Mouse (Mus musculus): ENCODE results near the gene Ccdc183. TPM values are rescaled to one million over a fixed set of nuclear protein-coding genes. Genes with fewer than 3 reads are reported as not detected.

Ccdc183 gene
- polyA plus RNA-seq (2015; fragmentation: Nextera tagmentation; extraction: Ambion mirVana) = 0.07 and 0.11 TPM in 2 replicates

GRCm38 (mm10) chr2:25617578-25617977 lies at the start of gene Ccdc183:
Gene Ccdc183, minus strand, starts transcription at chr2:25617678.
- peaks cover 11% of the 10 kb centered on the region for H3K4me1 ChIP-seq (ENCODE audit: control insufficient read depth, insufficient read depth, low read length)
- H3K4me2 ChIP-seq (ENCODE audit: low read depth, low read length) = no peak within 1 kb of the TSS
- no peak for ATAC-seq (replicated peaks; ENCODE audit: extremely low read depth, insufficient read depth, low FRiP score)
- H3K27ac ChIP-seq (ENCODE audit: low read length) = no peak within 1 kb of the TSS
- WGBS = 68% methylated on average over 3 of the region's 3 CpGs
- H3K9me3 ChIP-seq (replicated peaks; ENCODE audit: control insufficient read depth, low read length) = no peaks in the 10 kb centered on the region
- no peaks in the 10 kb centered on the region for H3K36me3 ChIP-seq (ENCODE audit: control insufficient read depth, insufficient read depth)
- no peak within 1 kb of the TSS for H3K4me3 ChIP-seq (ENCODE audit: low read length)
- H3K27me3 ChIP-seq (ENCODE audit: control insufficient read depth, insufficient read depth, low read length) = peaks cover 45% of the 10 kb centered on the region
- no peak within 1 kb of the TSS for H3K9ac ChIP-seq (ENCODE audit: low read length)

- no peak for ATAC-seq (replicated peaks; ENCODE audit: extremely low read depth, insufficient read depth, low FRiP score)
- Histone ChIP-seq H3K27ac (ENCODE audit: low read length) (no peak overlapping the region), H3K36me3 (ENCODE audit: control insufficient read depth, insufficient read depth) (no peaks in the 10 kb centered on the region)
These were observed 49.0 kb upstream of the Ccdc183 start for GRCm38 (mm10) chr2:25666516-25666915.

GRCm38 (mm10) chr2:25664125-25664524 lies 46.6 kb upstream of the Ccdc183 start:
- H3K4me2 ChIP-seq (ENCODE audit: low read depth, low read length) = no peak overlapping the region
- no peaks in the 10 kb centered on the region for H3K36me3 ChIP-seq (ENCODE audit: control insufficient read depth, insufficient read depth)
- no peak overlapping the region for H3K4me3 ChIP-seq (ENCODE audit: low read length)
- no peaks in the 10 kb centered on the region for H3K4me1 ChIP-seq (ENCODE audit: control insufficient read depth, insufficient read depth, low read length)
- H3K9me3 ChIP-seq (replicated peaks; ENCODE audit: control insufficient read depth, low read length) = no peaks in the 10 kb centered on the region
- no peaks in the 10 kb centered on the region for H3K27me3 ChIP-seq (ENCODE audit: control insufficient read depth, insufficient read depth, low read length)
- no peak overlapping the region for H3K9ac ChIP-seq (ENCODE audit: low read length)
- WGBS = 68% methylated on average over 5 of the region's 5 CpGs
- ATAC-seq (replicated peaks; ENCODE audit: extremely low read depth, insufficient read depth, low FRiP score) = no peak
- no peak overlapping the region for H3K27ac ChIP-seq (ENCODE audit: low read length)

More at GRCm38 (mm10) chr2:25666516-25666915, 49.0 kb upstream of the Ccdc183 start:
- no peaks in the 10 kb centered on the region for H3K9me3 ChIP-seq (replicated peaks; ENCODE audit: control insufficient read depth, low read length)
- no peaks in the 10 kb centered on the region for H3K27me3 ChIP-seq (ENCODE audit: control insufficient read depth, insufficient read depth, low read length)
- H3K9ac ChIP-seq (ENCODE audit: low read length) = no peak overlapping the region
- no peaks in the 10 kb centered on the region for H3K4me1 ChIP-seq (ENCODE audit: control insufficient read depth, insufficient read depth, low read length)
- WGBS = 56% methylated on average over 1 of the region's 1 CpGs
- H3K4me3 ChIP-seq (ENCODE audit: low read length) = no peak overlapping the region
- no peak overlapping the region for H3K4me2 ChIP-seq (ENCODE audit: low read depth, low read length)

- H3K36me3 ChIP-seq (ENCODE audit: control insufficient read depth, insufficient read depth) = no peaks in the 10 kb centered on the region
- ATAC-seq (replicated peaks; ENCODE audit: extremely low read depth, insufficient read depth, low FRiP score) = no peak
- no peak overlapping the region for H3K4me3 ChIP-seq (ENCODE audit: low read length)
- H3K27ac ChIP-seq (ENCODE audit: low read length) = no peak overlapping the region
- 57% methylated on average over 1 of the region's 1 CpGs for WGBS
- no peaks in the 10 kb centered on the region for H3K9me3 ChIP-seq (replicated peaks; ENCODE audit: control insufficient read depth, low read length)
- H3K4me1 ChIP-seq (ENCODE audit: control insufficient read depth, insufficient read depth, low read length) = no peaks in the 10 kb centered on the region
- H3K9ac ChIP-seq (ENCODE audit: low read length) = no peak overlapping the region
- no peak overlapping the region for H3K4me2 ChIP-seq (ENCODE audit: low read depth, low read length)
- H3K27me3 ChIP-seq (ENCODE audit: control insufficient read depth, insufficient read depth, low read length) = no peaks in the 10 kb centered on the region
These were observed 46.0 kb upstream of the Ccdc183 start for GRCm38 (mm10) chr2:25663511-25663910.

GRCm38 (mm10) chr2:25661245-25661970 lies 43.9 kb upstream of the Ccdc183 start:
- 76% methylated on average over 6 of the region's 6 CpGs for WGBS
- Histone ChIP-seq H3K9me3 (replicated peaks; ENCODE audit: control insufficient read depth, low read length) (no peaks in the 10 kb centered on the region), H3K27ac (ENCODE audit: low read length) (no peak overlapping the region), H3K27me3 (ENCODE audit: control insufficient read depth, insufficient read depth, low read length) (no peaks in the 10 kb centered on the region), H3K4me3 (ENCODE audit: low read length) (no peak overlapping the region), H3K9ac (ENCODE audit: low read length) (no peak overlapping the region), H3K4me2 (ENCODE audit: low read depth, low read length) (no peak overlapping the region), H3K36me3 (ENCODE audit: control insufficient read depth, insufficient read depth) (no peaks in the 10 kb centered on the region), H3K4me1 (ENCODE audit: control insufficient read depth, insufficient read depth, low read length) (no peaks in the 10 kb centered on the region)
- ATAC-seq (replicated peaks; ENCODE audit: extremely low read depth, insufficient read depth, low FRiP score) = no peak

- no peaks in the 10 kb centered on the region for H3K36me3 ChIP-seq (ENCODE audit: control insufficient read depth, insufficient read depth)
- H3K9me3 ChIP-seq (replicated peaks; ENCODE audit: control insufficient read depth, low read length) = no peaks in the 10 kb centered on the region
- ATAC-seq (replicated peaks; ENCODE audit: extremely low read depth, insufficient read depth, low FRiP score) = no peak; the same call in 1 of the 2 replicates
- 78% methylated on average over 8 of the region's 8 CpGs for WGBS
- no peaks in the 10 kb centered on the region for H3K4me1 ChIP-seq (ENCODE audit: control insufficient read depth, insufficient read depth, low read length)
- H3K27ac ChIP-seq (ENCODE audit: low read length) = no peak overlapping the region
- H3K9ac ChIP-seq (ENCODE audit: low read length) = no peak overlapping the region
- H3K27me3 ChIP-seq (ENCODE audit: control insufficient read depth, insufficient read depth, low read length) = 0 out of 2 replicates have a peak, but pooled peaks cover 3% of the 10 kb centered on the region
- H3K4me2 ChIP-seq (ENCODE audit: low read depth, low read length) = no peak overlapping the region
- H3K4me3 ChIP-seq (ENCODE audit: low read length) = no peak overlapping the region
These were observed 42.8 kb upstream of the Ccdc183 start for GRCm38 (mm10) chr2:25660279-25660678.

GRCm38 (mm10) chr2:25657652-25658051 lies 40.2 kb upstream of the Ccdc183 start, which contains the start of gene Lcn5:
Gene Lcn5, plus strand, starts transcription at chr2:25657952.
- ATAC-seq (replicated peaks; ENCODE audit: extremely low read depth, insufficient read depth, low FRiP score) = no peak
- no peak within 1 kb of the TSS for H3K27ac ChIP-seq (ENCODE audit: low read length)
- no peaks in the 10 kb centered on the region for H3K4me1 ChIP-seq (ENCODE audit: control insufficient read depth, insufficient read depth, low read length)
- no peaks in the 10 kb centered on the region for H3K9me3 ChIP-seq (replicated peaks; ENCODE audit: control insufficient read depth, low read length)
- no peak within 1 kb of the TSS for H3K4me3 ChIP-seq (ENCODE audit: low read length)
- H3K9ac ChIP-seq (ENCODE audit: low read length) = no peak within 1 kb of the TSS
- no peak within 1 kb of the TSS for H3K4me2 ChIP-seq (ENCODE audit: low read depth, low read length)
- no peaks in the 10 kb centered on the region for H3K36me3 ChIP-seq (ENCODE audit: control insufficient read depth, insufficient read depth)
- H3K27me3 ChIP-seq (ENCODE audit: control insufficient read depth, insufficient read depth, low read length) = 0 out of 2 replicates have a peak, but pooled peaks cover 3% of the 10 kb centered on the region

- Histone ChIP-seq H3K9me3 (replicated peaks; ENCODE audit: control insufficient read depth, low read length) (no peaks in the 10 kb centered on the region), H3K36me3 (ENCODE audit: control insufficient read depth, insufficient read depth) (no peaks in the 10 kb centered on the region), H3K27me3 (ENCODE audit: control insufficient read depth, insufficient read depth, low read length) (0 out of 2 replicates have a peak, but pooled peaks cover 3% of the 10 kb centered on the region), H3K4me1 (ENCODE audit: control insufficient read depth, insufficient read depth, low read length) (no peaks in the 10 kb centered on the region), H3K27ac (ENCODE audit: low read length) (no peak overlapping the region), H3K4me3 (ENCODE audit: low read length) (no peak overlapping the region), H3K4me2 (ENCODE audit: low read depth, low read length) (no peak overlapping the region), H3K9ac (ENCODE audit: low read length) (no peak overlapping the region)
- no peak for ATAC-seq (replicated peaks; ENCODE audit: extremely low read depth, insufficient read depth, low FRiP score)
- WGBS = 71% methylated on average over 4 of the region's 4 CpGs
These were observed 39.8 kb upstream of the Ccdc183 start for GRCm38 (mm10) chr2:25657246-25657645.

- H3K27ac ChIP-seq (ENCODE audit: low read length) = no peak overlapping the region
- H3K9ac ChIP-seq (ENCODE audit: low read length) = no peak overlapping the region
- H3K9me3 ChIP-seq (replicated peaks; ENCODE audit: control insufficient read depth, low read length) = no peaks in the 10 kb centered on the region
- no peaks in the 10 kb centered on the region for H3K36me3 ChIP-seq (ENCODE audit: control insufficient read depth, insufficient read depth)
- H3K4me1 ChIP-seq (ENCODE audit: control insufficient read depth, insufficient read depth, low read length) = no peaks in the 10 kb centered on the region
- no peak overlapping the region for H3K4me3 ChIP-seq (ENCODE audit: low read length)
- WGBS = 67% methylated on average over 4 of the region's 4 CpGs
- no peak for ATAC-seq (replicated peaks; ENCODE audit: extremely low read depth, insufficient read depth, low FRiP score)
- H3K27me3 ChIP-seq (ENCODE audit: control insufficient read depth, insufficient read depth, low read length) = 0 out of 2 replicates have a peak, but pooled peaks cover 3% of the 10 kb centered on the region
- H3K4me2 ChIP-seq (ENCODE audit: low read depth, low read length) = no peak overlapping the region
These were observed 39.2 kb upstream of the Ccdc183 start for GRCm38 (mm10) chr2:25656691-25657090.
